ENCODE assay signal across 8 mouse cellular contexts in the genomic region with DNA sequence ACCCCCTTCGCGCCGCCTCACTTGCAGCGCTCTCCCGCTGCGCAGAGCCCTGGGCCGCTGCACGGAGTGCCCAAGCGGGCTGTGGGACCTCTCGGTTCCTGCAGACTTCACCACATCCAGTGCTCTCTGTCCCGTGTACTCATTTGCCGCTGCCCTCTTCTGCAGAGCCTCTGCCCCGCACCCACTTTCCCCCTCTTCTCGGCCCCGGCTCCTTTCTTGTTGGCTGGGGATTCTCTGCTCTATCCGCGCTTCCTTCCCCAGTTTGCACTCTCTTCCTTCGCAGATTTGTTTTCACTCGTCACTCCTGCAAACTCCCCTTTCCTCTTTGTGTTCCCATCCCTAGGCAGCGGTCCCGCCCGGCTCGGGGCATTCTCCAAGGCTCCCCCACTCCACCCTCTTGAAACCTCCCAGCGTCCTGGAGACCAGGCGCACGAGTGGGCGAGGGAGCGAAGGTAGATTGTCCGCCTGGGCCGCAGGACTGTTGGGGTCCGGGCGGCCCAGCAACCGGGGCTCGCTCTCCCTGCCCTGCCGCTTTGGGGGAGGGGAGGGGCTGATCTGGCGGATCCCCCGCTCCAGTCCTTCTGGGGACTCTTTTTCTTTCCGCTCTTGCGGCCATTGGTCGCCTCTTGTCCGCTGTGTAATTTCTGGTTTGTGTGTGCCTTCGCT. TPM values are rescaled to one million over a fixed set of nuclear protein-coding genes. Genes with fewer than 3 reads are reported as not detected.
A peak's percentile ranks its signal among the peaks of the same experiment; 100 is the strongest.
DNase-seq lines count a peak whose midpoint lies in the region; ATAC-seq and TF ChIP-seq lines count a peak whose summit lies in the region.

No protein-coding gene starts in this region.

- no peak for TF ChIP-seq POLR2A in ES-Bruce4 (IDR thresholded peaks at IDR 0.05; ENCODE audit: insufficient read depth, low read length)

- peaks cover 6% of the 10 kb centered on the region for H3K27me3 ChIP-seq in ES-Bruce4 (ENCODE audit: control insufficient read depth, insufficient read depth, low read length, poor library complexity, severe bottlenecking)
- H3K27me3 ChIP-seq in forebrain, embryonic 15.5 days = no peaks in the 10 kb centered on the region
- H3K27me3 ChIP-seq in limb, embryonic 10.5 days (ENCODE audit: low read depth, poor library complexity, severe bottlenecking) = no peaks in the 10 kb centered on the region
- no peaks in the 10 kb centered on the region for H3K27me3 ChIP-seq in midbrain, embryonic 12.5 days
- H3K27me3 ChIP-seq in stomach, embryonic 15.5 days (replicated peaks) = no peaks in the 10 kb centered on the region

- no peak overlapping the region for H3K27ac ChIP-seq in ES-Bruce4 (ENCODE audit: insufficient read depth, low read length)
- H3K27ac ChIP-seq in forebrain, embryonic 15.5 days (replicated peaks) = peak overlapping the region; percentile 92
- H3K27ac ChIP-seq in limb, embryonic 10.5 days = peak overlapping the region; percentile 99
- H3K27ac ChIP-seq in midbrain, embryonic 12.5 days (replicated peaks) = peak overlapping the region; percentile 95
- peak overlapping the region; percentile 96 for H3K27ac ChIP-seq in stomach, embryonic 15.5 days

- H3K4me2 ChIP-seq in forebrain, embryonic 15.5 days (replicated peaks) = peak overlapping the region; percentile 92
- peak overlapping the region; percentile 77 for H3K4me2 ChIP-seq in midbrain, embryonic 12.5 days (replicated peaks)
- peak overlapping the region; percentile 87 for H3K4me2 ChIP-seq in stomach, embryonic 15.5 days

- H3K36me3 ChIP-seq in ES-Bruce4 (ENCODE audit: control insufficient read depth, insufficient read depth, low read length, poor library complexity, severe bottlenecking) = no peaks in the 10 kb centered on the region
- H3K36me3 ChIP-seq in forebrain, embryonic 15.5 days = no peaks in the 10 kb centered on the region
- peaks cover 7% of the 10 kb centered on the region; the same call in 1 of the 2 replicates for H3K36me3 ChIP-seq in limb, embryonic 10.5 days
- no peaks in the 10 kb centered on the region for H3K36me3 ChIP-seq in midbrain, embryonic 12.5 days
- H3K36me3 ChIP-seq in stomach, embryonic 15.5 days = no peaks in the 10 kb centered on the region

- intact Hi-C loops in heart, postnatal 36 days (cut with DNase I) = loop anchor here (5.0 kb wide), 2 partner anchors 90 to 210 kb away; no protein-coding TSS in a partner anchor

- H3K4me3 ChIP-seq in ES-Bruce4 (ENCODE audit: low read depth, low read length) = peak overlapping the region; percentile 66
- H3K4me3 ChIP-seq in forebrain, embryonic 15.5 days = peak overlapping the region; percentile 79
- peak overlapping the region; percentile 99 for H3K4me3 ChIP-seq in limb, embryonic 10.5 days
- H3K4me3 ChIP-seq in midbrain, embryonic 12.5 days = peak overlapping the region; percentile 93
- peak overlapping the region; percentile 92 for H3K4me3 ChIP-seq in stomach, embryonic 15.5 days (replicated peaks)

- DNase-seq in adrenal gland, adult 18-20 months (ENCODE audit: low spot score in 2 of 2) = peak; percentile 35 to 58
- DNase-seq in heart, postnatal 36 days = peak; percentile 40 to 52
- peak; percentile 78 for DNase-seq in limb, embryonic 10.5 days (ENCODE audit: low spot score)
- DNase-seq in spleen, postnatal 36 days (ENCODE audit: low spot score in 2 of 2) = no peak

- ATAC-seq in forebrain, embryonic 15.5 days (replicated peaks) = peak; percentile 56
- peak; percentile 57 for ATAC-seq in midbrain, embryonic 12.5 days (ENCODE audit: low FRiP score, low read depth)
- peak; percentile 24; the same call in 1 of the 2 replicates for ATAC-seq in stomach, embryonic 15.5 days (ENCODE audit: insufficient read depth, low FRiP score, low read depth)

- H3K4me1 ChIP-seq in ES-Bruce4 (ENCODE audit: control insufficient read depth, insufficient read depth, low read length) = no peaks in the 10 kb centered on the region
- H3K4me1 ChIP-seq in forebrain, embryonic 15.5 days = peaks cover 48% of the 10 kb centered on the region
- H3K4me1 ChIP-seq in limb, embryonic 10.5 days = peaks cover 47% of the 10 kb centered on the region
- H3K4me1 ChIP-seq in midbrain, embryonic 12.5 days = peaks cover 43% of the 10 kb centered on the region
- 0 out of 2 replicates have a peak, but pooled peaks cover 4% of the 10 kb centered on the region for H3K4me1 ChIP-seq in stomach, embryonic 15.5 days

- peak overlapping the region; percentile 75 for H3K9ac ChIP-seq in ES-Bruce4 (ENCODE audit: low read depth, poor library complexity, severe bottlenecking)
- H3K9ac ChIP-seq in forebrain, embryonic 15.5 days (replicated peaks) = peak overlapping the region; percentile 80
- peak overlapping the region; percentile 99 for H3K9ac ChIP-seq in midbrain, embryonic 12.5 days (replicated peaks)
- peak overlapping the region; percentile 88 for H3K9ac ChIP-seq in stomach, embryonic 15.5 days

- TF ChIP-seq CTCF in ES-Bruce4 (IDR thresholded peaks at IDR 0.05; ENCODE audit: low read depth, low read length) = no peak

- TF ChIP-seq EP300 in ES-Bruce4 (IDR thresholded peaks at IDR 0.05; ENCODE audit: insufficient read depth, low read depth, low read length) = no peak

- no peaks in the 10 kb centered on the region; the same call in 1 of the 2 replicates for H3K9me3 ChIP-seq in ES-Bruce4 (replicated peaks; ENCODE audit: control insufficient read depth, insufficient read depth, low read length, poor library complexity, severe bottlenecking)
- H3K9me3 ChIP-seq in forebrain, embryonic 15.5 days = no peaks in the 10 kb centered on the region
- no peaks in the 10 kb centered on the region for H3K9me3 ChIP-seq in limb, embryonic 10.5 days (replicated peaks)
- no peaks in the 10 kb centered on the region for H3K9me3 ChIP-seq in midbrain, embryonic 12.5 days
- H3K9me3 ChIP-seq in stomach, embryonic 15.5 days = no peaks in the 10 kb centered on the region

- 1% methylated on average over 42 of the region's 42 CpGs for WGBS in forebrain, embryonic 15.5 days
- under 1% methylated on average over 42 of the region's 42 CpGs for WGBS in limb, embryonic 10.5 days
- under 1% methylated on average over 42 of the region's 42 CpGs for WGBS in midbrain, embryonic 12.5 days
- under 1% methylated on average over 42 of the region's 42 CpGs for WGBS in stomach, embryonic 15.5 days

RNA-seq across cellular contexts. Expression of a gene that starts 1.0 kb away (rescaled TPM):
- 6.3 and 8.2 TPM in 2 replicates for polyA plus RNA-seq in ES-Bruce4 (2011; ENCODE audit: insufficient read depth, insufficient read length, low read depth, missing spikeins)
- total RNA-seq in adrenal gland, adult 18-20 months (2021) = 10 to 100 TPM; 12.7 to 13.9 TPM
- polyA plus RNA-seq in forebrain, embryonic 15.5 days (2015; fragmentation: Nextera tagmentation; extraction: Ambion mirVana) = 18.1 and 20.3 TPM in 2 replicates
- total RNA-seq in heart, postnatal 36 days (2021) = 1 to 10 TPM; 3.5 to 4.8 TPM
- 43.3 and 44.9 TPM in 2 replicates for polyA plus RNA-seq in limb, embryonic 10.5 days (2016; fragmentation: Nextera tagmentation; extraction: Ambion mirVana)
- 50.8 and 56.5 TPM in 2 replicates for polyA plus RNA-seq in midbrain, embryonic 12.5 days (2016; fragmentation: Nextera tagmentation; extraction: Ambion mirVana)
- 12.7 and 13.0 TPM in 2 replicates for polyA plus RNA-seq in stomach, embryonic 15.5 days (2015; fragmentation: Nextera tagmentation; extraction: Ambion mirVana)

Comparison
In these comparisons a context has a peak if more than half of its experiments do, and no peak if none do; other contexts are left out.
1. DNase-seq: peak in adrenal gland, adult 18-20 months (2 of 2), heart, postnatal 36 days (2 of 2) and limb, embryonic 10.5 days (single experiment); none in spleen, postnatal 36 days (0 of 2).
2. Peak in every context shown above with its lines, with median percentiles within 50 percentile points of each other: H3K4me3 ChIP-seq, H3K9ac ChIP-seq, ATAC-seq and H3K4me2 ChIP-seq.